Mouse (Mus musculus) ovary, postnatal 36 days (tissue): Measurements from ENCODE around the gene Cpa1.
A peak's percentile ranks its signal among the peaks of the same experiment; 100 is the strongest.

Experiments used
- DNase-seq: peaks from one replicate; pipeline ENCODE4 v3.0.0; 2022; ENCODE audit warnings: low spot score, mixed read lengths

Cpa1 gene

DNA sequence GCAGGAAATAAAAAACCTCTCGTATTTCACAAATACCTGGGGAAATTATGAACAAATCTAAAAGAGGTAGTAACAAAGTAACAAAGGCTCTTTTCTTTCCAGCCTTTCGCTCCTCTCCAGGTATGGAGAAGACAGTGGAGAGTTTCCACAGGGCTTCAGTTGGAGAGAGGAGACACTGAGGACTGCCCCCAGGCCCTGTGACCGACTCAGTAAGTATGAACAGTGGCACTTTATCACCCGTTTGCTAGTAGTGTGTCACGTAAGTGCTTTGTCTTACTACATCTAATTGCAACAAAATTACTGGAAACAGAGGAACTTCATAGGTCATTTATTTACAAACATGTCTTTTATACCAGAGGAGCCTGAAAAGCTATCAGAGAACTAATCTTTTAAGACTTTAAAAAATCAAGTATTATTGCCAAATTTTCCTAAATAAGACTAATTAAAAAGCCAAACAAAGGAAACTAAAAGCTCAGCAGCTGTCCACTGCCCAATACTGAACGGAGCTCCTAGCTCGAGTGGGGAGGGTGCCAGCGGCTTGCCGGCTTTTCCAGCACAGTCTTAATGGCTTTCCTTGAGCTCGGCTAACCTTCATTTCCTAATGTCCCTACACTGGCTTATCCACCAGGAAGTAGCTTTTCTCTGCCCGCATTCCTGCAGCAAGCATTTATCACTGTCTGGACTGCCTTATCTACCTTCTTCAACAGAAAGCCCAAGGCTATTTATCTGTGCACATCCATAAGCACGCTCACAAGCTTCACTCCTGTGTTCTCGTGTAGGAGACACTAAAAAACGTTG is 34.9 kb downstream of the Cpa1 start:
- peak; percentile 33 for DNase-seq

DNA sequence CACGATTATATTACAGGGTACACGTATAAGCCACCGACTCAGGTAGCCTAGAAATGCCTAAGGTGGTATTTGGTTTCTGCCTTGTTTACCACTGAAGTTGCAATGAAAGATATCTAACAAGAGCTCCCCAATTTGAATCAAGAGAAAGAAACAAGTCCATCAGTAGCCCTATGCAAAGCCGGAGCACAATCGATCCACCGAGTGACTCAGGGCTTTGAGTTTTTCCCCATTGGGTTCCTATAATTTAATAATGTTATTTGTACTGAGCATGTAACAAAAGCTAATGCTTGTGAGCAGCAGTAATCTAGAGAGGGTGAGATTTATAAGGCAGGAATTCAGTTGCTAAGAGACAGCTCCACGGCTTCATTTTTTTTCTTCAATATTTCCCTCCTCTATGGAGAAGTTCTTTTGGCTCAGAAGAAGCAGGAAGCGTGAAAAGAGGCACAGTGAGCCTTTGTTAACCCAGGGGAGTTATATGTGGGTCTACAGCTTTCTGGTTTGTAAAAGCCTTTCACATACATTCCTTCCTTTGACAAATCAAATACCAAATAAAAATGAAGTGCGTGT is 35.8 kb downstream of the Cpa1 start:
- no peak for DNase-seq

DNA sequence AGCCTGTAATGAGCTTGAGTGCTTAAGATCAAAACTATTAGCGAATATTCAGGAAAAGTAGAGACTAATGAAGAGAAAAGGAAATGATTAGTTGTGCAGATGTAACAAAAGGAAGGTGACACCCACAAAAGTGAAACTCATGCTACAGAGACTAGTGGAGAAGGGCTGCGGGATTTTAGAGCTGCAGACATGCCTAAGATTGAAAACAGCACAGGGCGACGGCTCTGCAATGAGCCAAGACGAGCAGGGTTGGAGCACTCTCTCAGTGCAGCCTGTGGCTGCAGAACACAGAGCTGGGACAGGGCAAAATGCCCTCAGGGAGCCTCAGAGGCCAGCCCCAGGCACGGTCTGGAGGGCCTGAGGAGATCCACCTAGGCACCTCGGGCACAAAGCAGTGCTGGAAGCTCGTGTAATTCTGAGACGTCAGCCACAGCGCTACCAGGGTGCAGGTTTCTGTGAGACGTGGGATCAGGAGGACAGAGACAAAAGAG is 36.3 kb downstream of the Cpa1 start:
- DNase-seq = peak; percentile 36

DNA sequence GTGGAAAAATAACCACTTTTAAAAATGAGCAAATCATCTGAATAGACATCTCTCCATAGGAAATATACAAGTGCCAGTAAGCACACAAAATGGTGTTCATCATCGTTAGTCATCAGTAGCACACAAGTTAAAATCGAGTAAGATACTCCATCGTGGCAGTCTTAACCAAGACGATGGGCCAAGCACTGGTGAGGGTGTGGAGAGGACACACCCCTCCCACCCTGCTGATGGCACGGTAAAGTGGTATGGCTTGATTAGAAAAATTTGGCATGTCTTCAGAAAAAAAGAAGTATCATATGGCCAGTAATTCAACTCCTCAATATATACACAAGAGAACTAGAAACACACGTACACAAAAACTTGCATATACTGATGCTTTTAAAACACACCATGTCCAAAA is 37.5 kb downstream of the Cpa1 start:
- no peak for DNase-seq

DNA sequence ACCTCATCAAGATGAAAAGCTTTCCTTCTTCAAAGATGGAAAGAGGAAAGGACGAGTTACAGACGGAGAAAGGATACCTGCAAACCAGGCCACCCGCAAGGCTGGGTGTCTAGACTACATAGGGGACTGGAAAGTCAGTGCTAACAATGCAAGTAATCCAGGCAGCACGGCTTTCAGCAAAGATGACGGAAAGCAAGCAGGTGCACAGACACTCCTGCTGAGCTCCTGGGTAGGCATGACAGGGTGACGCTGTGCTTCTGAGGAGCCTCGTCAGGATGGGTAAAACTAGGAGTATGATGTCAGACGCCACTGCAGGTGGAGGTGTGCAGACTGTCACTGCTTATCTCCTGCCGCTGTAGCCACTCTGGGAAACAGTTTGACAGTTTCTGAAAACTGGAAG is 38.6 kb downstream of the Cpa1 start:
- DNase-seq = no peak

DNA sequence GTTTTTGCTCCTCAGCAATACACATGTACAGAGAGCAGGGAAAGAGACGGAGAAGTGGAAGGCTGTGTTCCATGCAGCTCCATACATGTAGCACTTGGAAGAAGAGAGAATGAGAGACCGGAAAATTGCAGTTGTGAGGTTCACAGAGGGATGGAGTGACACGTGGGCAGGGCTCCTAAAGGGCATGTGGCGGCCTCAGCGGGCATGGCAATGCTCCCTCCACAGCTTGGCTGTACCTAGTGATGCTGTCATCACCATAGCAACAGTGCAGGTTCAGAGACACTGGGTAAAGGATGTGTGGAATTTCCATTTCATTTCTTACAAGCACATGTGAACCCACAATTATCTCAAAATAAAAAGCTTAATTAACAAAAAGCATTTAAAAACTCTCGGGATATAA is 39.5 kb downstream of the Cpa1 start:
- no peak for DNase-seq

DNA sequence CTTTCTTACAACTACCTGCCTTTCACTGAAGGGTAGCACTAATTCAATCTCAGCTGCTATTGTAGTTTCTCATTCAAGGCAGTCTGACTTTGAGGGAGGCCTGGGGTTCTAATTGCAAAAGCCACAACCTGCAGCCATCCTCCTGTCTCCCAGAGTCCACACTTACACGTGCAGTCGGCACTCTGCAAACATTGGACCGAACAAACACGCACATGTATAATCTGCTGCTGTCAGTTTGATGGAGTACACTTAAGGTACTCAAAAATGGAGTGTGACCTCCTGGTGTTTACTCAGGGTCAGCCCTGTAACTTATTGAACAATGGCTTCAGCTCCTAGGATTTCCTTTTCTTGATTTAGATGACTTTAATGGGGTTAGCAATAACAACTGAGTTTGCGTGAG is 40.5 kb downstream of the Cpa1 start:
- DNase-seq = no peak

DNA sequence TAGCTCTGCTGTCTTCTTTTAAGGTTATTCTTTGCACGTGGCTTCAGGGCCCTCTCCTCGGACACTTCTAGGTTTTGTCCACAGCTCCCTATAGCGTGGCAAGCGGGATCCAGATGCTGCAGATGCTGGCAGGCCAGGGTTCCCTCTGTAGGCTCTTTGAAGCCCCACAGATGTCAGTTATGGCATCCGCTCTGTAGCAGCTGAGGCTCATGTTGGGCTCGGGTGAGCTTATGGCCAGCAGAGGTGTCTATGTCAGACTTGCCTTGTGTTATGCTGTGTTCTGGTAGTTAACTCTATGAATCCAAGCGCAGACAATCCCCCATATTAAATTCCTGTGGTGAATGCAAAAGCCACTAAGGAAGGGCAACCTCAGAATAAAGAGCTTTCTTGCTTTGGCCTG is 41.4 kb downstream of the Cpa1 start:
- DNase-seq = no peak

DNA sequence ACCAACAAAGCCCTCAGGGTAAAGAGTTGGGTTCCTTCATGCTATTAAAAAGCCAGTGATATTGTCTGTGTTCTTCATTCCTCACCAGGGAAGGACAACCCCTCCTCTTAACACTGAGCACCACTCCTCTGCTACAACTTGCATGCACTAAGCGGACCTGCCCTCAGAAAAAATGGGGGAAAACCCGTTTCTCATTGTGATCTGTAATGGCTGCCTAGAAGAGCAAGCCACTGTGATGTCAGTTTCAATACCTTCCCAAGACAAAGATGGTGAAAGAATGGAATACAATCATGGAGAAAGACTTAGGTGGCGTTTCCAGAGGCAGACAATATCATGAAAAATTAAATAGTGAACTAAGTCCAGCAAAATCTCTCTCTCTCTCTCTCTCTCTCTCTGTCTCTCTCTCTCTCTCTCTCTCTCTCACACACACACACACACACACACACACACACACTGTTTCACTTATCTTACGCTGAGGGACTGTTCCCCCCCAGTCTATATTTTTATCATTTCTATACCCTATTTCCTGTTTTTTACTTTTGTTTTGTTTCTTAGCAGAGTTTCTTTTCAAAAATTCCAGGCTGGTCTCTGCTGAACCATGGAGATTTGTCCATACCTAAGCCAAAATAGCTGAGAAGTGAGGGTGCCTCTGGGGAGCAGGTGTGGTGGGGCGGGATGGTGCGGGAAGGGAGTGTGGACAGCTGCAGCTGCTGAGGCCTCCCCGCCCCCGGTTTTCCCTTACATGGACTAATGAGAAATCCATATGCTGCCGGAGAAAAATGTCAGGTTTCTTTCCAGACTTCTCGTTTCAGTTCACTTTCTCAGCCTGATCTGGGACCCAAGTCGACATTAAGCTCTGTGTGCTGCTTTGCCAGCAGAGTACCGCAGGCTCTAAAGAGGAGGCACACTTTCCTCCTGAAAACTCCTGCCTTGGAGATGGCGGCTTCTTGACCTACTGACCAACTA is 43.2 kb downstream of the Cpa1 start:
- DNase-seq = no peak

DNA sequence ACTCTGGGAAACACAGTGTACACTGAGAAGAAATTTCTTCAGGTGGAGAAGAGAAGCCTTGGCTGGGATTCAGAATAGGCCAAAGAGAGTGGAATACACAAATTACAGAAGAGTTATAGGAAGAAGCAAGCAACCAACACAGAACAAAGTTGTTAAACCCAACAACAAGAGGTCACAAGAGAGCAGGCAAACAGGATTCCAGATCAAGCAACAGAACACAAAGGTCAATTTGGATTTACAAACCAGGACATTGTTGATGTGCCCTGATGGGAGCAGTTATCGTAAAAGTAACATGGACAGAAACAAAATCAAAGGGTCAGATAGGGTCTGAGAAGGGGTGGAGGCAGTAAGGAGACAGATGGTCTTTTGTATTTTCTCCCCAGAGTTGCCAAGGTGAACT is 45.6 kb downstream of the Cpa1 start:
- no peak for DNase-seq

DNA sequence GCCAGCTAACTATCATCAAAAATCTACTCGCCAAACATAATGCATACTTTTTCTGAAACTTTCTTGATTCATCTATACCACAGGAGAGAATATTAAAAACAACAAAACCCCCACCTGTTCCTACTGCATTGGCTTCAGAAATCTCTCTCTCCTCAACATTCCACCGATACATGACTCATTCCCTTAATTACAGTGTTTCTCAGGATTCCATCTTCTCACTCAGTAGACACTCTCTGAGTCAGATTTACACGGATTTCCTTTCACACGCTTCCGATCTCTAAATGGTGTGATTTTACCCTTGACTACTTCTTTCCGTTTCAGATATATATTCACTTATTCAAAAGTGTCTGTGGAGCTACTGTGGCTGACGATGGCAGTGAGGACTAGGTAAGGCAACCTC is 48.2 kb downstream of the Cpa1 start:
- DNase-seq = no peak

DNA sequence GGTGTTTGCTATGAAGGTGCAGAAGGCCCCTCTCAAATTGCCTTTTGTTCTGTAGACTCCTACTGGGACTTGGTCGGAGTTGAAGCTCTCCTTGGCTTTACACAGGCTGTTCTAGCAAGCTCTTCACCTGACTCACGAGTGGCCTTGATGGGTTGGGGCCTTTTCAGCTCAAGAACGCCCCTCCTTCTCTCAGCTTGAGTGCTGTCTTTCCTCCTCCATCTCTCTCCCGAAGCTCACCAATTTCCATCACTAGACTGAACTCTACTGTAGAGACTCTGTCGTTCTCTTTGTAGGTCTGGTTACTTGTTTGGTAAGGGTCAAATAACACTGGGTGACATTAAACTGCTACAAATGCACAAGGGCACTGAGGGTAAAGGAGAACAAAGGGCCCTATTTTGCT is 53.8 kb downstream of the Cpa1 start:
- no peak for DNase-seq

DNA sequence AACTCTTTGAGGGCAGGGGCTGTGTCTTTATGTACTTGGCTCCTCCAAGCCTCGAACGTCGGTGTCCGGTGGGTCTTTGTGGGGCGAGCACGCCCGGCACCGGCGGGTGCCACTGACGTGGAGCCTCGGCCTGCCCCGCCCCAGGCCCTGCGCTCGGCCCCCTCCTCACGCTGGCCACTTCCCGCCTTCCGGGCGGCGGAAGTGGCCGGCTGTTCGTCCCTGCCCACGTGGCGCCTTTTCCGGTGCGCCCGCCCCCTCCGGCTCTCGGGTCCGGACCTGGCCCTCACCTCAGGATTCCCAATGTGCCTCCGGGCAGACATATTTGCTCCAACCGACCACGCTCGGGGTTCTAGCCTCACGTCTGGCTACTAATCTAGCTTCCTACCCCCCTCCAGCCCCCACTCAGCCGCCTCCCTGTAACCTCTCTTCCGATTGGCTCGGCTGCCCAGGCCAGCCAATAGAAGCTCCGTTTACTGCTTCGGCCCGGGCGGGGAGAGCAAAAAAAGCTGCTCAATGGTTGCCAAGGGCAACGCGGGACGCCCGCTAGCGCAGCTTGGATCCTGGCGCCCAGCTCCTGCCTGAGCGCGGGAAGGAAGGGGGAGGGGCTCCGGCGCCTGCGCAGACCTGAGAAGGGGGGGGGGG is 54.5 kb downstream of the Cpa1 start, which contains the start of gene Cep41:
Gene Cep41, minus strand, starts transcription at position 400 of the 642 bp plus-strand sequence.
- DNase-seq = peak; percentile 96

DNA sequence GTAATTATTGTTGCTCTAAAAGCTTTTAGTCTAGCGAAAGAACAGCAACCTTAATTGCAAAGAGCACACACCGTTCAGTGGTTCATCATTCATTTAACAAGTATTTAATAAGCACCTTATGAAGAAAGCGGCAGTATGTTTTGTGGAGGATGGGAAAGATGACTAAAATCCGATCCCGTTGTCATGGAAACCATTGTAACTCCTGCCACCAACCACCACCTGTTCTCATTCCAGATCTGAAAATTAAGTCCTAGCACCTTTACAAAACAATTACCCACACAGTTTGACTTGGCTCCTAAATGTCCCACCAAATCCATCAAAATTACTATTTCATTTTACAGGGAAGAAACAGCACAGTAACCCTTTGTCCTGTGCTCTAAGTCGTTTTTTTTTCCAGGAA is 55.2 kb downstream of the Cpa1 start:
- no peak for DNase-seq
